Mouse (Mus musculus) liver (tissue): Measurements from ENCODE around the gene Bdh1.
"Not testable (repeated sequence)": the region's sequence is repeated elsewhere in the genome, so short reads cannot be mapped to it uniquely, and the experiment has no call there.

Experiments used
- DNase-seq: peaks from one replicate; pipeline ENCODE4 v3.0.0-alpha.2; 2020; ENCODE audit warnings: mixed read lengths

Gene Bdh1

DNA sequence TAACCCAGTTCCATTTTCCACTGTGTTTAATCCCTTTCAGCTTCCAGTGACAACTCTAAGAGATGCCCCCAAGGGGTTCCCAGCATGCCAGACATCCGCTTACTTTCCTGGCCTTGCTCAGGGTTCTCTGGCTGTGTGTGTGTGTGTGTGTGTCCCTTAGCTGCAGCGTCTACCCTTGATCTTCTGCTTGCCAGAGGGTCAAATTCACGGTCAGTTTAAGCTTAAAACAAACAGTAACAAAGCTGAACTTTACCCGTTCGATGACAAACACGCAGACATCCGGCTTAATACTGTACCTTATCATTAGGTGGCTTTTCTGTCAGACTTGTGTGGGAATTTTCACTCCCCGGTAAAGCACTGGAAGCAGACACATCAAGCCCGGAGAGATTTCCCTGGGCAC lies at the start of gene Bdh1:
TSS of gene Bdh1 (plus strand) at position 281 of the 400 bp plus-strand sequence.
- no peak for DNase-seq

DNA sequence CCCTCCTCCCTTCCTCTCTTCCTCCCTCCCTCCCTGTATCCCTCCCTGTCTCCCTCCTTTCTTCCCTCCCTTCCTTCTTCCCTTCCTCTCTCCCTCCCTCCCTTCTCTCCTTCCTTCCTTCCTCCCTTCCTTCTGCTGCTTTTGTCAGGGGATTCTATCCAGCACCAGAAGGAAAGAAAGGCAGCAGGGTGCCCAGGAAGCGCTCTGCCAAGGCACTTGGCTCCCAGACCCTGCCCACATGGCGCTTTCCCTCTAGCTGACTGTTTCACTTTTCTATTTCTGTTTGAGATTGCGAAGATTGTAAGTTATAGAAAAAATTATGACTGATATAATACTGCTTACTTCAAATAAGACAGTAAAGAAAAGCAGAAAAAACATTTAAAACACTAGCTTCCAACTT lies 49.8 kb upstream of the Bdh1 start:
- DNase-seq, result not testable (repeated sequence)

DNA sequence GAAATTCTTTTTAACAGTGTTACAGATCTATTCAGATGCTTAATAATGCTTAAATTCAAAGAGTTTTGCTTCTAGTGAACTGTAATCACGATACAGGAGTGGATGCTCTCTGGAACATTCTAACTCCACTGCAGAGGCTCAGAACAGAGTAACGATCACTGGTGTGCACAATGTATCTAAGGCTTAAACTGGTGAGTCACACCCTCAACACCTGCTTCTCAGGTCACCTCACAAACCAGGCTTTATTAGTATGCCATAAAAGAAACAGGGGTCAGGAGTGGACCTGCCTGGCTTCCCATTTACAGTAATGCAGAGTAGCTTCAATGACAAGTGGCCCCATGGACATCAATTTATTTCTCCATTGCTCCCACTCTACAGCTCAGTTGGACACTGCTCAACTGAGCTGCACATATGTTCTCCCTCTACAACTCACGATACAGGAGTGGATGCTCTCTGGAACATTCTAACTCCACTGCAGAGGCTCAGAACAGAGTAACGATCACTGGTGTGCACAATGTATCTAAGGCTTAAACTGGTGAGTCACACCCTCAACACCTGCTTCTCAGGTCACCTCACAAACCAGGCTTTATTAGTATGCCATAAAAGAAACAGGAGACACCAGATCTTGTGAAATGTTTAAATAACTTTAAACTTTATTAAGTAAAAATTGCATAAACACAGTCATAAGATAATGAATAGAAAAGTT lies 46.0 kb upstream of the Bdh1 start:
- not testable (repeated sequence) for DNase-seq

DNA sequence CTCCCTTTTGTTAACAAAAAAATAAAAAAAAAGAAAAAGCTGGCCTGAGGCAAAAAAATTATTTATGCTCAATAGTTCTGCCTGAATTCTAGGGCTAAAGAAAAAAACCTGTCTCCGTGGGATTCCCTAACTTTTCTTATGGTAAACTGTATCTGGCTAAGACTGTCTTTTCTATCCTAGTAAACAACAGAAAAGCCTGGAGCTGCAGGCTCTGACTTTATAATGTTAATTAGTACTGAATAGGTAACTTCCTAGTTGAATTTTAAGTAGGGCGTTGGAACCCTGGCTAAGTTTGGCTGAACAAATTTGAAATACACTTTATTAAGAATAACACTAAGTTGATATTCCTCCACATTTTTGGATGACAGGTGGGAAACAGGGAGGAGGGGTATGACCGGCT lies 33.8 kb upstream of the Bdh1 start:
- DNase-seq, result not testable (repeated sequence)

DNA sequence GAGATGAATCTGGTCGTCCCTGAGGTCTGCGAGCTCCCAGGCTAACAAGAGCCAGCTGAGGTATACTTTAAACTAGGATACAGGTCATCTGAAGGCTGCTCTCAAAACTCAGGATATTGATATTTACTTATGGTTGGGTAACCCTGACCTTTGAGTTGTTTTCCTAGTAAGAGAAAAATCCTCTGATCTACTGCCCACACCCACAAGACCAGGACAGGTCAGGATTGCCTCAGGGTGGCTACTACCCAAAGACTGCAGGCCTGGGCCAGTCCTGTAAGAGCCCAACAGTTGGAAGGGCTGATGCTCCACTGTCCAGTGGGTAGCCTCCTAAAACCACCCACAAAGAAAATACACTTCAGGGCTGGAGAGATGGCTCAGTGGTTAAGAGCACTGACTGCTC lies 22.8 kb upstream of the Bdh1 start:
- peak; percentile 26 for DNase-seq

DNA sequence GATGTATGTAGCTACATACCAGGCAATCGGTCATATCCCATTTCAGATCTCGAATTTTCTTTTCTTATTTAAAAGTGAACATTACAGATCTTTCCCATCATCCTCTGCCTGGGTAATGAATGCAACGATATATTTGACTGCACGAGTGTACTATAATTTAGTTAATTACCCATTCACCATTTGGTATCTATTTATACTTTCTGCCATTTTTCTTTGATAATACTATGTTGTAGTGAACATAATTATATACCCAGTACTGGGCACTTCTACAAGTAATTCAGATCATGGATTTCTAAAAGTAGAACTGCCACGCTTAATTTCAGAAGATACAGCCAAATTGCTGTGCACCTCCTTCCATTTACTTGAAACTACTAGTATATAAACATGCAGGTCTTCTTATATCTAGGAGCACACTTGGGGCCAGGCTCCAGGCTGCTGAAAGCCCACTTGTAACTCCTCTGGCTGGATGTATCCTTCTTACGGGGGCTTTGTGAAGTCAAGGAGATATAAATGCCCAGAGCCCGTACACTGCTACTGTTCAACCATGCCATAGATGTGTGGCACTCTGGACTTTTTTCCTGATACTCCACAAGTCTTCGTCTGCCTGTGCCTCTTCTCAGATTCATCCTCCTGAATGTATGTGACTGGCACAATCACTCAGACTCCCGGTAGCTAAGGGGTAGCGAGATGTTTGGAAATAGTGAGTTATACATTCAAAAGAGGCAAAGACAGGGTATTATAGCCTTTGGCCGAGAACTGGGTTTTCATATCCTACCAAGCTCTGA lies 21.0 kb upstream of the Bdh1 start:
- DNase-seq, result no peak

DNA sequence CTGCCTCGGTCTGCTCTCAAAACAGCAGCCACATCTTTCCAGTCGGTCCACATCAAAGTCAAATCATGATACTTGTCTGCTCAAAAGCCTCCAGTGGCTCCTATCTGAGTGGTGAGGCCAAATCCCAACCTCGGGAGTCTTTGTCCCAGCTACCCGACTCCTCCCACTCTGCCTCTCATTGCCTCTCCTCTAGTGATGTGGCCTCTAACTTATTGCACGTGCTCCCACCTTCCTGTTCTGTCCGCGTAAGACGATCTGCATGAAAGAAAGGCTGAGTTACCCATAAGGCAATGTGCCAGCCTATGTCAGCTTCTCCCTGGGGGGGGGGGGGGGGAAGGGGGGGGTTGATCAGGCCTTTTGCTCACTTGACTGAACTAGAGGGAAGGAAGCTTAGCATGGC lies 20.0 kb upstream of the Bdh1 start:
- no peak for DNase-seq

DNA sequence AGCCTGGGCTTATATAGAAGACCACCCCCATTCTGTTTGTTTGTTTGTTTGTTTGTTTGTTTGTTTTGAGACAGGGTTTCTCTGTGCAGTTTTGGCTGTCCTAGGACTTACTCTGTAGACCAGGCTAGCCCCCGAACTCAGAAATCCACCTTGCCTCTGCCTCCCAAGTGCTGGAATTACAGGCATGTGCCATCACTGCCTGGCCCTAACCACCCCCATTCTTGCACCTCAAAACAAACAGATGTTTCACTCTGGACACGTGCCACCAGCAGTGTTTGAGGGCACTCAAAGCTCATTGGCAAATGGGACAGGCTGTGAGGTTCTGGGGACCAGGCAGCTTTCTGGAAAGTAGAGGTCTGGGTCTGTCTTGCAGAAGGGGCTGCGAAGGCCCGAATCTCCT lies 18.1 kb upstream of the Bdh1 start:
- no peak for DNase-seq

DNA sequence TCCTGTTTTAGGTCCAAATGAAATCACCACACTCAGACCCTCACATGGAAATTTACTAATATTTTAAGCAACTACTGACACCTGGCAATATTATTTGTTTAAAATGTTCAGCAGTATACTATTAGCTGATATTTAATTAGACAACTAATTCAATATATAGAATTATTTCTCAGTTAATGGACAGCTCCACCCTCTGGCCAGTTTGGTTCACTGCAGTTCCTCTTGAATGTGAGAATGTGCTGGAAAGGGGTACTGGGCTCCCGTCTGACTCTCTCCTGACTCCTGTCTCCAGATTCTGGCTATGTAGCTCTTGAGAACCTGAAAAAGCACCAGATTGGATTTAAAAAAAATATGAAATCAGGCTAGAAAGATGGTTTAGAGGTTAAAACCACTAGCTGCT lies 17.0 kb upstream of the Bdh1 start:
- DNase-seq, result no peak

DNA sequence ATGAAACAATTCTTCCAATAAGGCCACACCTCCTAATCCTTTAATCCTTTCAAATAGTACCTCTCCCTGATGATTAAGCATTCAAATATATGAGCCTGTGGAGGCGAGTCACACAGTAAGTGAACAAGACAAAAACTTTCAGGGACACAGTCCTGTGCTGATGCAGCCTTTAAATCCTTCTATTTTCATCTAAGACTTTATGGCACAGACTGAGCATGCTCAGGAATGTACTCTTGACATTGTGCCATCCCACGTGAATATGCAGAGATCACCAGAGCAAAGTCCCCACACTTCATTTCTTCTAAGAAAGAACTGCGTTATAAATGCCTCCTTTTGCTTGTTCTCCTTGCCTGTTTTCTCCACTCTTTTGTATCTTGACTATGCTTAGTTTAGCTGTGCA lies 14.2 kb upstream of the Bdh1 start:
- no peak for DNase-seq

DNA sequence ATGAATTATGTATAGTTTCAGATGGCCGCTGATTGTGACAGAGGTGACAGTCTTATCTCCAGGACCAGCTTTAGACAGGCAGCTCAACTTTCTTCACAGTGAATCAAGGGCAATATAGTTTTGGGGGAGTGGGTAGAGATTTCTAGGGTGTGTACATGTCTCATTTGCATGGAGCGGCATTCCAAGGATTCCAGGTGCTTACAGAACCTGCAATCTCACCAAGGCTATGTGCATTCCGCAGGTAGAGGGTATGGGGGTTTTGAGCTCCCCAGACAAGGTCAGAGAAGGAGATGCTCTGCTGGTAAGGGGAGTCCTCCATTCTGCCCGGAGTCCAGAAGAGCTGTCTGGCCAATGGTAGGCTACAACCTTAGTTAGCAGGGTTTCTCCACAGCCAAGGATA lies 11.1 kb upstream of the Bdh1 start:
- no peak for DNase-seq

DNA sequence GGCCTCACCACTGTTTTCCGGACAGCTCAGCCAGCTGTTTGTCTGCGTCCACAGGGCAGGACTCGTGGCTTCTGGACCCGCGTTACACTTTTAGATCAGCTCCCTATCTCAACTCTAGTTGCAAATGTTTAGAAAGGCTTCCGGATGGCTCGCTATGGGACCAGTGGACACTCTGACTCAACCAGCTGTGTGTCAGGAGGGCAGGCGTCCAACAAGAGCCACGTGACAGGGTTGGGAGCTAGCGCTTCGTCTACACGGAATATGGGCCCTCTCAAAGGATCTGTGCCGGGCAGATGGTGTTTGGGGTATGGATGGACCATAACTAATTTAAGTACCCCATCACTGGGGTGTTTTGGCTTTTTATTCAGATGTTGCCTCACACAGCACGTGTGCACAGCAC lies 9.8 kb upstream of the Bdh1 start:
- peak; percentile 40 for DNase-seq

DNA sequence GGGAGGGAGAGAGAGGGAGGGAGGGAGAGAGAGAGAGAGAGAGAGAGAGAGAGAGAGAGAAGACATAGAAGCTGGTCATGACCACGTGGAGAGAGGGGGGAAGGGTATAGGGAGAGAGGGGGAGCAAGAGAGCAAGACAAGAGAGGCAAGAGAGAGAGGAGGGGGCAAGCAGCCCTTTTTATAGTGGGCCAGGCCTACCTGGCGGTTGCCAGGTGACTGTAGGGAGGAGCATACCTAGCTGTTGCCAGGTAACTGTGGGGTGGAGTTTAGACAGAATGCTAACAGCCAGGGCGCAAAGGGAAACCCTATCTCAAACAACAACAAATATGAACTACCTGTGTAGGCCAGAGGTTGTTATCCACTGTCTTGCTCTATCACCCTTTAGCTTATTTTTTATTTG lies 8.3 kb upstream of the Bdh1 start:
- DNase-seq, result no peak

DNA sequence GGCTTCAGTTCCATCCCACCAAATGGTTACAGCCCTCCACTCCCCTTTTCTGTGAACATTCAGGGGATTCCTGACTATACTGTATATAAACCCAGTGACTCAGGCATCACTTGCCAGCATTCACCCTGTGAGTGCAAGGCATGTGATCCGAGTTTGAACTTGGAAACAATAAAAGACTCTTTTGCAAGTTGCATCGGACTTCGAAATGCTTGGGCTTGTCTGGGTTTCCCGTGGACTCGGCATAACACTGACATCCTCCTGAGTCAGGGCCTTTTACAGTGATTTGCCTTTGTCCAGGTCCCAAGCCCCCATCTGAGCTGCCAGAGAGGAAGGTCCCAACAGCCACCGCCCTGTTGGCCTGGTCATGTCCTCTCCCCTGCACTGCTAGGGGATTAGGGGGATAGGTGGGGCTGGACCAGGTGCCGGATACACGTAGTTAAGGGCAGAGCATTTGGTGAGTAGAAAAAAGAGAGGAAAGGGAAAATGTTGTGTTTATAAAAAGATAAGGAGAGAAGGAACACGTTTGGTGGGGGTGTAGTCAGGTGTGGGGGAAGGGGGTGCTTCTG lies 6.1 kb upstream of the Bdh1 start:
- DNase-seq, result no peak

DNA sequence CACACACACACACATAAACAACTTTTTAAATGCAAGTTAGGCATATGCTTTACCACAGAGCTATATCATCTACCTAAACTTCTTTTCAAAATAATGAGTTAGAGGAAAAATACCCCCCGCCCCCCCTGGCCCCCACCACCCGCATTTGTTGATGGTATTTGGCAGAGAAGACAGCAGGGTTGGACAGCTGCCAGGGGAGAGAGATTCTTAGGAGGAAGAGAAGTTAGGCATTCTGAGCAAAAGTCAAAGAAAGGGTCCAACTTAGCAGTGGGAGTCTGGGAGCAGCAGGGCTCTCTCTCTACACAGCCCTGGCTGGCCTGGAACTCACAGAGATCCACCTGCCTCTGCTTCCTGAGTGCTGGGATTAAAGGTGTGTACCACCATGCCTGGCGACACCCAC lies 3.4 kb upstream of the Bdh1 start:
- no peak for DNase-seq

DNA sequence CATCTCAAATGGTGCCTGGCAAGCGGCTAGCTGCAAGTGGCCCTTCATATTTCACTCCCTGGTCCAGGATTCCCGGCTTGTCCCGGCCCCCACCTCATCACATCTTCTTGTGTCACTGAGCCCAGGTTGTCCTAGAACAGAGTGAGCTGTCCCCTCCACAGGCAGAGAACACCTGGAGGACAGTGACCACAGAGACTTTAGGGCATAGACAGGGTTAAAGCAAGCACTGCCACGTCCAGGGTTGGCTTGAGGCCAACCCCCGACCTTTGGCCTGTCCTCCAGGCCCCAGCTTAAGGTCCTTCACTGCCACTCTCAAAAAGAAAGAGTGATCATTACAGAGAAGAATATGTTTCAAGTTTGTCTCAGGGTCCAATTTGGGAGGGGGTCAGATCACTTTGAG lies 2.6 kb upstream of the Bdh1 start:
- no peak for DNase-seq

DNA sequence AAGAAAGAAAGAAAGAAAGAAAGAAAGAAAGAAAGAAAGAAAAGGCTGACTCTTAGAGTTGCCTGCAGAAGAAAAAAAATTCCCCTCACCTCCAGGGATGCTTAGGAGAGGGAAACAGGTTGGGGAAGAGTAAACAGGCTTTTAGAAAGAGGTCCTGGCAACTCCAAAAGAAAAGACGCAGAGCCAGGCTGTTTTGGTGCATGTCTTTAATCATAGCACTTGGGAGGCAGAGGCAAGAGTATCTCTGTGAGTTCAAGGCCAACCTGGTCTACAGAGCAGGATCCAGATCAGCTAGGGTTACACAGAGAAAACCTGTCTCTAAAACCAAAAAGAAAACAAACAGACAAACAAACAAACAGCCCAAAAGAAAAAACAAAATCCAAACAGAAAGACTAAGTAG lies 642 bp downstream of the Bdh1 start:
- no peak for DNase-seq

DNA sequence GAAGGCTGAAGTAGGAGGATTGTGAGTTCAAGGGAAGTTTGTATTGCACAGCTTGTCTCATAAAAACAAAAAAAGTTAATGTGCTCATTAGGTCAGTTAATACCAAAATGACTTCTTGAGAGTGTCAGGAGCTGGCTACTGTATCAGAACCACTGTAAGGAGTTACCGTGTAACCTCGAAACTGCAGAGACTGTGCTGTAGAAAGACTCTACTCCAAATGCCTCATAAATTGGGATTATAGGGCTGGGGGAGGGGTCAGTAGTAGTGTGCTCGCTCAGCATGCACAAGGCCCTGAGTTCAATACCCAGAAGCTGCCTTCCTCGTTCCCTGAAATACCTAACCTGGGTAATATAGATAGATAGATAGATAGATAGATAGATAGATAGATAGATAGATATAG lies 1.3 kb downstream of the Bdh1 start:
- no peak for DNase-seq

DNA sequence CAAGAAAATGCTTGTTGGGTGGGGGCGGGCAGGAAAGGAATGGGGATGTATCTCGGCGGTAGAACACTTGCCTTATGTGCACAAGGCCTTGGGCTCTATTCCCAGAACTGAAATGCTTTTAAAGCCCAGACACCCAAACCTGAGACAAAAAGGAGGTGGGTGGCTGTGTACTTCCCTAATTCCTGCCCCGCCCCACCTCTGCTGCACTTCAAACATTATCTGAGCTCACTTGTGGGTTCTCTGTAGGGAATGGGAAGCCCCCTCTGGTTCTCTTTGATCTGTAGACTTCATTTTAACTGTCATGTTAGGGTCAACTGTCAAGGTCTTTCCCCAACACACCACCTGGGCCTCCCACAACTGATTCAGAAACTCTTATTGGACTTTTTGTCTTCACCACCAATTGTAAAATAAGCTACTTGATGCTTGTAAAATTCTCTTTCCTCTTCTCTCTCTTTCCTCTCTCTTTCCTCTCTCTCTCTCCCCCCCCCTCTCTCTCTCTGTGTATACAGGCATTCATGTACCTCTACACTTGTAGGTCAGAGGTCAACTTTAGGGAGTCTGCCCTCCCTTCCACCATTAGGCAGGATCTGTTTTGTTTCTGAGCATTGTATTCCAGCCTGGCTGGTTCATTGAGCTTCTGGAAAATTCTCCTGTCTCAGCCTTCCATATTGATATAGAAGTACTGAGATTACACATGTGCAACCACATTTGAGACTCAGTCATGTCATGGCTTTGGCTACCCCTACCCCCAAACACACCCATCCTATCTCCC lies 2.5 kb downstream of the Bdh1 start:
- DNase-seq, result no peak

DNA sequence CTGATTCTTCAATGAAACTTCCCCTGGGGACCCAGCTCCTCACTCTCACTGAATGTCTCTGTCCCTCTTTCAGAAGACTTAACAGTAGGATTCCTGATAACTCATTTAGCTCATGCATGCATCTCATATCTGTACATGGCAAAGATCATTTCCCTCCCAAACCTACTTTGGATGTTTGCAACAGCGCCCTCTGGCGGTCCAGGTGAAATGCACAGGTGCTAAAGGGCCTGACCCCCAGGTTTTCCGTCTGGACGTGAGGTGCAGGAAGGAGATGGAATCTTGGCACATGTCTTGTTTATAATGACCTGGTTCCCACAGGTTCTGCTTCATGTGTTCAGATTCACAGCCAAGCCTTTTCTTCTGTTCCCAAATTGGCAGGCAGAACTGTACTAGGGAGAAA lies 3.4 kb downstream of the Bdh1 start:
- DNase-seq, result peak; percentile 81

DNA sequence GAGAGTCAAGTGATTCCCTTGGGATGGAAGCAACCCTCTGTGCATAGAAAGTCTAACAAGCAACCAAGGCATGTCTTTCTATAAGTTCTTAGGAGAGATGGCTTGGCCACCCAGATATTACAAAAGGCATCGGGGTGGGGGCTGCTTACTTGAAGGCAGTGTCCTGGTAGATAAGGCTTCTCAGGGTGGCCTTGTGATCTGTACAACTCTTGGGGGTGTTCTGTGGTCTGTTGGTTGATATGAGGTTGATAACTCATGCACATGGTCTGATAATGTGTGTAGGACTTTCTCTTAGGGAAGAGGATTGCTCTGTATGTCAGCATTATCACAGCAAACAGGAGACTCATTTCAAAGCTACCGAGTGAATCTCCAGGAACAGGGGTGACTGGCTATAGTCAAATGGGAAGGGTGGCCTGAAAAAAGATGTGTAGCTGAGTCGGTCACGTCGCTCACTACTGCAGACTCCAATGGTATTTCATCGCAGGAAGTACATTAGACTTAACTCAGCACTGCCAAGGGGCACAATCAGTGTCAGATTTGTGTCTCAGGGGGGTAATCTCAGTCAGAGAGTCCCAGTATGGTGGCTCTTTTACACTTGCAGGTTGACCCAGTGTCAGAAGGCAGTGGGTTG lies 4.5 kb downstream of the Bdh1 start:
- peak; percentile 55 for DNase-seq

DNA sequence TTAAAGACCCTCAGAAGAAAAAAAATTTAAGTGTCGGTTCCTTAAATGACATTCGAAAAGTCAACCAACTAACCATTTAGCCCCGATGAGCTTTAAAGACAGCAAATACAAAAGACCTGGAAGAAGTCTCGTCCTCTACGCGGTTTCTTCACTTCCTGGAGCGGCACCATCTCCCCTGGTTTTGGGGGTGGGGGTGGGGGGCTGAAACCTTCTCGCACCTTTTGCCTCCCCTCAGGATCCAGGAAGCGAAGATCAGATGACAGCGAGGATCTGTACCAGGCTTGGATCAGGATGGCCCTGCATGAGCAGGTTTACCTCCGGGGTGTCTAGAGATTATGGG lies 6.2 kb downstream of the Bdh1 start:
- no peak for DNase-seq
